Mouse (Mus musculus): ENCODE results near the gene Thegl. TPM values are rescaled to one million over a fixed set of nuclear protein-coding genes. Genes with fewer than 3 reads are reported as not detected.
"Not testable (repeated sequence)": the region's sequence is repeated elsewhere in the genome, so short reads cannot be mapped to it uniquely, and the experiment has no call there.

The Thegl gene
- total RNA-seq, 2 experiments from 2014 or later, result 2.4 to 3.2 TPM

- peak; percentile 69 to 82 for DNase-seq (ENCODE audit: low spot score in 2 of 2)
Measured at GRCm38 (mm10) chr5:77094510-77095491, 79.0 kb downstream of the Thegl start.

GRCm38 (mm10) chr5:77096194-77096593, 80.4 kb downstream of the Thegl start:
- not testable (repeated sequence) for DNase-seq (ENCODE audit: low spot score in 2 of 2)

- DNase-seq (ENCODE audit: low spot score in 2 of 2), result no peak
Measured at GRCm38 (mm10) chr5:77097686-77098085, 81.9 kb downstream of the Thegl start.

- DNase-seq (ENCODE audit: low spot score in 2 of 2), result no peak
Measured at GRCm38 (mm10) chr5:77098874-77099273, 83.1 kb downstream of the Thegl start.

GRCm38 (mm10) chr5:77099317-77099996, 83.6 kb downstream of the Thegl start:
- no peak for DNase-seq (ENCODE audit: low spot score in 2 of 2)

GRCm38 (mm10) chr5:77099997-77100380, 84.2 kb downstream of the Thegl start:
- no peak for DNase-seq (ENCODE audit: low spot score in 2 of 2)

- DNase-seq (ENCODE audit: low spot score in 2 of 2), result no peak
Measured at GRCm38 (mm10) chr5:77100691-77101090, 84.9 kb downstream of the Thegl start.

- no peak for DNase-seq (ENCODE audit: low spot score in 2 of 2)
Measured at GRCm38 (mm10) chr5:77102522-77103365, 86.9 kb downstream of the Thegl start.

- no peak for DNase-seq (ENCODE audit: low spot score in 2 of 2)
Measured at GRCm38 (mm10) chr5:77107146-77107822, 91.5 kb downstream of the Thegl start.

- DNase-seq (ENCODE audit: low spot score in 2 of 2), result no peak
Measured at GRCm38 (mm10) chr5:77108806-77109205, 93.0 kb downstream of the Thegl start.

GRCm38 (mm10) chr5:77109814-77110213, 94.0 kb downstream of the Thegl start:
- no peak for DNase-seq (ENCODE audit: low spot score in 2 of 2)

Other genes starting within 250 kb of the Thegl start
- gene Aasdh, start 110.5 kb upstream of the Thegl start, total RNA-seq (2021), result 10 to 100 TPM; 21.7 to 24.5 TPM
- 100 to 1,000 TPM; 101 to 102 TPM for gene Paics, start 64.7 kb upstream of the Thegl start, total RNA-seq (2021)
- 10 to 100 TPM; 15.9 to 17.7 TPM for gene Ppat, start 64.4 kb upstream of the Thegl start, total RNA-seq (2021)
- 100 to 1,000 TPM; 117 to 124 TPM for gene Srp72, start 41.3 kb upstream of the Thegl start, total RNA-seq (2021)
- not detected for gene Arl9, start 12.0 kb upstream of the Thegl start, total RNA-seq (2021)
- gene Hopx, start 99.1 kb downstream of the Thegl start, total RNA-seq (2021), result 10 to 100 TPM; 76.6 to 77.1 TPM
- gene Spink2, start 195.4 kb downstream of the Thegl start, total RNA-seq (2021), result not detected
- gene Rest, start 249.5 kb downstream of the Thegl start, total RNA-seq (2021), result 1 to 10 TPM; 6.0 to 6.1 TPM